13 mouse cellular contexts compared by ENCODE assay signal in genomic region chr15:85209341-85209740, GRCm38 (mm10). TPM values are rescaled to one million over a fixed set of nuclear protein-coding genes. Genes with fewer than 3 reads are reported as not detected.
A peak's percentile ranks its signal among the peaks of the same experiment; 100 is the strongest.
DNase-seq lines count a peak whose midpoint lies in the region; ATAC-seq lines count a peak whose summit lies in the region.
"Had no signal": no experiment of that assay in that cellular context is flagged by ENCODE, and none has a peak within 500 bp of the region (broad histone marks: within the 10 kb centered on the region; RNA-seq: fewer than 3 reads in every experiment).

No protein-coding gene starts in this region.

- H3K4me2 ChIP-seq in hindbrain, embryonic 11.5 days (replicated peaks; ENCODE audit: low read depth, low read length): no peak overlapping the region
- no peak overlapping the region for H3K4me2 ChIP-seq in hindbrain, embryonic 12.5 days (replicated peaks)
- H3K4me2 ChIP-seq in embryonic facial prominence, embryonic 14.5 days (ENCODE audit: low read depth, low read length): no peak overlapping the region

- no peak overlapping the region for H3K9ac ChIP-seq in hindbrain, embryonic 11.5 days (ENCODE audit: low read depth, low read length)
- no peak overlapping the region for H3K9ac ChIP-seq in hindbrain, embryonic 12.5 days
- no peak overlapping the region for H3K9ac ChIP-seq in embryonic facial prominence, embryonic 14.5 days (ENCODE audit: low read depth, low read length)

- no peaks in the 10 kb centered on the region for H3K27me3 ChIP-seq in hindbrain, embryonic 11.5 days (ENCODE audit: control insufficient read depth, insufficient read depth, low read length)
- H3K27me3 ChIP-seq in hindbrain, embryonic 12.5 days: peaks cover 7% of the 10 kb centered on the region; the same call in 1 of the 2 replicates
- H3K27me3 ChIP-seq in embryonic facial prominence, embryonic 14.5 days (replicated peaks; ENCODE audit: control insufficient read depth, insufficient read depth, low read length): no peaks in the 10 kb centered on the region

- H3K4me1 ChIP-seq in hindbrain, embryonic 11.5 days (replicated peaks; ENCODE audit: control insufficient read depth, insufficient read depth, low read length): peaks cover 16% of the 10 kb centered on the region
- H3K4me1 ChIP-seq in hindbrain, embryonic 12.5 days: peaks cover 24% of the 10 kb centered on the region
- H3K4me1 ChIP-seq in embryonic facial prominence, embryonic 14.5 days (ENCODE audit: control insufficient read depth, insufficient read depth, low read length): peaks cover 20% of the 10 kb centered on the region; the same call in 1 of the 2 replicates

- peaks cover 3% of the 10 kb centered on the region; the same call in 1 of the 2 replicates for H3K9me3 ChIP-seq in hindbrain, embryonic 11.5 days (ENCODE audit: control insufficient read depth, low read length)
- peaks cover 8% of the 10 kb centered on the region for H3K9me3 ChIP-seq in hindbrain, embryonic 12.5 days (replicated peaks)
- no peaks in the 10 kb centered on the region for H3K9me3 ChIP-seq in embryonic facial prominence, embryonic 14.5 days (ENCODE audit: control insufficient read depth, low read length)

- H3K27ac ChIP-seq in hindbrain, embryonic 11.5 days (ENCODE audit: low read depth, low read length): no peak overlapping the region
- no peak overlapping the region for H3K27ac ChIP-seq in hindbrain, embryonic 12.5 days
- 0 out of 2 replicates have a peak overlapping the region, but pooled peaks have one; percentile 17 for H3K27ac ChIP-seq in embryonic facial prominence, embryonic 14.5 days (replicated peaks; ENCODE audit: low read depth, low read length)

- no peak overlapping the region for H3K4me3 ChIP-seq in hindbrain, embryonic 11.5 days (ENCODE audit: low read depth, low read length)
- no peak overlapping the region for H3K4me3 ChIP-seq in hindbrain, embryonic 12.5 days
- H3K4me3 ChIP-seq in embryonic facial prominence, embryonic 14.5 days (ENCODE audit: low read depth, low read length): no peak overlapping the region
- H3K4me3 ChIP-seq: megakaryocyte, embryonic 14.5 days had no signal

- WGBS in hindbrain, embryonic 11.5 days: 88% methylated on average over 3 of the region's 3 CpGs
- WGBS in hindbrain, embryonic 12.5 days: 85% methylated on average over 3 of the region's 3 CpGs
- 88% methylated on average over 3 of the region's 3 CpGs for WGBS in embryonic facial prominence, embryonic 14.5 days

- DNase-seq in hindbrain, embryonic 11.5 days (ENCODE audit: low spot score): peak; percentile 23
- DNase-seq in lung, postnatal 10 days: peak; percentile 44
- no peak for DNase-seq in lung, postnatal 25 days (ENCODE audit: low spot score)
- no peak for DNase-seq in embryonic facial prominence, embryonic 14.5 days (ENCODE audit: low spot score)
- peak; percentile 42 for DNase-seq in thymus, postnatal 14 days
- no peak for DNase-seq in layer of hippocampus, adult 9-11 months
- DNase-seq: cerebellum, adult 2 months; kidney, adult 11 months; spleen, adult 18-20 months had no signal

- H3K36me3 ChIP-seq in hindbrain, embryonic 11.5 days (ENCODE audit: control insufficient read depth, insufficient read depth, low read length): no peaks in the 10 kb centered on the region
- peaks cover 16% of the 10 kb centered on the region; the same call in 1 of the 2 replicates for H3K36me3 ChIP-seq in hindbrain, embryonic 12.5 days
- peaks cover 45% of the 10 kb centered on the region; the same call in 1 of the 2 replicates for H3K36me3 ChIP-seq in embryonic facial prominence, embryonic 14.5 days (ENCODE audit: control insufficient read depth, insufficient read depth, low read length)

- ATAC-seq in hindbrain, embryonic 11.5 days (ENCODE audit: low FRiP score): no peak
- ATAC-seq in hindbrain, embryonic 12.5 days (ENCODE audit: low FRiP score): no peak
- ATAC-seq in embryonic facial prominence, embryonic 14.5 days (ENCODE audit: low read depth): no peak
- no peak for ATAC-seq in erythroblast, adult 5-6 weeks (replicated peaks; ENCODE audit: low FRiP score, poor library complexity, severe bottlenecking)

RNA-seq across cellular contexts. Expression of gene Fbln1, which starts 3.6 kb away (rescaled TPM):
- polyA plus RNA-seq in hindbrain, embryonic 11.5 days (2014; fragmentation: Nextera tagmentation; extraction: Ambion mirVana): 119 and 121 TPM in 2 replicates
- 110 and 127 TPM in 2 replicates for polyA plus RNA-seq in hindbrain, embryonic 12.5 days (2016; fragmentation: Nextera tagmentation; extraction: Ambion mirVana)
- 235 and 267 TPM in 2 replicates for polyA plus RNA-seq in embryonic facial prominence, embryonic 14.5 days (2014; fragmentation: Nextera tagmentation; extraction: Ambion mirVana)
- not detected in 2 replicates for total RNA-seq in erythroblast, adult 5-6 weeks (2015; ENCODE audit: low replicate concordance)
- total RNA-seq in erythroblast, adult 5-6 weeks (2017; ENCODE audit: low replicate concordance): not detected in 2 replicates
- total RNA-seq: neutrophil, adult 5-6 weeks had no signal

Comparison
In these comparisons a context has a peak if more than half of its experiments do, and no peak if none do; other contexts are left out.
1. DNase-seq: peak in hindbrain, embryonic 11.5 days (single experiment), lung, postnatal 10 days (single experiment) and thymus, postnatal 14 days (single experiment); none in lung, postnatal 25 days (single experiment), embryonic facial prominence, embryonic 14.5 days (single experiment) and layer of hippocampus, adult 9-11 months (single experiment).